Mouse (Mus musculus): ENCODE measurements around the gene Klhl36.

DNA sequence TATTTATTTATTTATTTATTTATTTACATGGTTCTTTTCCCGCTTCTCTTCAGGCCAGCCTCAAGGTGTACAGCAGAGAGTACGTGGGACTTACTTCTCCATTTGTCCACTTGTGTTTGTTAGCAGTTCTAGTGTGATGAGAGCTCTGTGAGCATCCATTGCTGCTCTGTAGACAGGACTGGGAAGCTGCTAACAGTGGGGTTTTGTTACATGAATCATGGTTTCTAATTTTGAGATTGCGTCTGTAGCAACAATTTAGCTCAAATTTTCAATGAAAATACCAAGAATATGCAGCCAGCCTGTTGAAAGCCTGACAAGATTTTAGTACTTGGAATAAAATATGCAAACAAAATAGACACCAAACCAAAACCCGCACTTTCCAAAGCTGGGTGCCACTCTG, 63.4 kb downstream of the Klhl36 start:
- TF ChIP-seq POLR2A (IDR thresholded peaks at IDR 0.05; ENCODE audit: control insufficient read depth, low read depth, low read length): no peak
- TF ChIP-seq CTCF (IDR thresholded peaks at IDR 0.05; ENCODE audit: control insufficient read depth, insufficient read depth, insufficient replicate concordance, low read depth, low read length): no peak

Measured in testis, adult 2 months (tissue).